Mouse (Mus musculus) forebrain, embryonic 16.5 days (tissue): Measurements from ENCODE around the gene Ctr9. TPM values are rescaled to one million over a fixed set of nuclear protein-coding genes. Genes with fewer than 3 reads are reported as not detected.

Experiments used
- ATAC-seq: fragments of 200-750 bp; cut with Nextera tagmentation; 2 replicates; pipeline ENCODE4 v1.8.0; 2017; ENCODE audit warnings: mild to moderate bottlenecking, moderate library complexity
- H3K27ac ChIP-seq: fragments of 300-500 bp; sonication (generic); 2 replicates; pipeline ENCODE4 v1.5.1; 2014; ENCODE audit warnings: low read length, control low read depth
- H3K27me3 ChIP-seq: fragments of 300-500 bp; sonication (generic); replicated peaks from 2 replicates; pipeline ENCODE4 v1.6.1; 2014; ENCODE audit warnings: low read length; ENCODE audit not compliant: control insufficient read depth, insufficient read depth
- H3K36me3 ChIP-seq: fragments of 300-500 bp; sonication (generic); 2 replicates; pipeline ENCODE4 v1.6.1; 2014; ENCODE audit not compliant: control insufficient read depth, insufficient read depth
- H3K4me1 ChIP-seq: fragments of 300-500 bp; sonication (generic); replicated peaks from 2 replicates; pipeline ENCODE4 v1.6.1; 2014; ENCODE audit warnings: low read length; ENCODE audit not compliant: control insufficient read depth, insufficient read depth
- H3K4me2 ChIP-seq: fragments of 300-500 bp; sonication (generic); 2 replicates; pipeline ENCODE4 v1.6.1; 2014; ENCODE audit warnings: mild to moderate bottlenecking, low read length, control low read depth
- H3K4me3 ChIP-seq: fragments of 300-500 bp; sonication (generic); replicated peaks from 2 replicates; pipeline ENCODE4 v1.5.1; 2014; ENCODE audit warnings: mild to moderate bottlenecking, low read length, control low read depth
- H3K9ac ChIP-seq: fragments of 300-500 bp; sonication (generic); replicated peaks from 2 replicates; pipeline ENCODE4 v1.6.1; 2014; ENCODE audit warnings: low read depth, low read length, control low read depth
- H3K9me3 ChIP-seq: fragments of 300-500 bp; sonication (generic); 2 replicates; pipeline ENCODE4 v1.6.1; 2016; ENCODE audit warnings: low read length; ENCODE audit not compliant: control insufficient read depth
- whole genome bisulfite sequencing: fragments of 180-500 bp; shearing (Covaris S2); extraction: QIAGEN DNeasy Blood & Tissue Kit; methylation state at CpG from one replicate; pipeline ENCODE4 v1.1.7; 2014; 5-methylcytosine and 5-hydroxymethylcytosine counted together
- polyA plus RNA-seq: library from polyadenylated mRNA; unstranded; fragments of >200 nt; fragmentation: Nextera tagmentation; extraction: Ambion mirVana; gene quantifications from 2 replicates; pipeline ENCODE4 v1.2.1, GENCODE M21; 2015

The Ctr9 gene
- polyA plus RNA-seq, 1 experiment from 2014 or later, result 93.8 TPM

GRCm38 (mm10) chr7:111082822-111083732 lies 54.3 kb downstream of the Ctr9 start, which contains the start of gene Eif4g2:
Gene Eif4g2 (minus strand): TSS chr7:111083030.
- ATAC-seq, result peak; percentile 99
- Histone ChIP-seq H3K9ac (peak within 1 kb of the TSS; percentile 100), H3K4me3 (peak within 1 kb of the TSS; percentile 88), H3K4me1 (peaks cover 20% of the 10 kb centered on the region), H3K4me2 (peak within 1 kb of the TSS; percentile 68), H3K9me3 (no peaks in the 10 kb centered on the region), H3K27ac (peak within 1 kb of the TSS; percentile 100), H3K36me3 (peaks cover 24% of the 10 kb centered on the region), H3K27me3 (no peaks in the 10 kb centered on the region)
- under 1% methylated on average over 70 of the region's 70 CpGs for WGBS

- H3K4me1 ChIP-seq, result peaks cover 19% of the 10 kb centered on the region
- no peaks in the 10 kb centered on the region for H3K9me3 ChIP-seq
- 10% methylated on average over 4 of the region's 4 CpGs for WGBS
- ATAC-seq, result no peak
- peak overlapping the region; percentile 95 for H3K9ac ChIP-seq
- H3K27ac ChIP-seq, result peak overlapping the region; percentile 100
- no peaks in the 10 kb centered on the region for H3K27me3 ChIP-seq
- H3K36me3 ChIP-seq, result peaks cover 20% of the 10 kb centered on the region
- peak overlapping the region; percentile 53 for H3K4me2 ChIP-seq
- H3K4me3 ChIP-seq, result peak overlapping the region; percentile 88
These were observed 55.0 kb downstream of the Ctr9 start for GRCm38 (mm10) chr7:111083733-111084120.

- H3K9ac ChIP-seq, result no peak overlapping the region
- H3K27me3 ChIP-seq, result no peaks in the 10 kb centered on the region
- H3K4me2 ChIP-seq, result no peak overlapping the region
- no peaks in the 10 kb centered on the region for H3K9me3 ChIP-seq
- peaks cover 14% of the 10 kb centered on the region for H3K36me3 ChIP-seq
- no peak overlapping the region for H3K4me3 ChIP-seq
- no peak for ATAC-seq
- peaks cover 14% of the 10 kb centered on the region for H3K4me1 ChIP-seq
- 54% methylated on average over 2 of the region's 2 CpGs for WGBS
- no peak overlapping the region for H3K27ac ChIP-seq
These were observed 55.7 kb downstream of the Ctr9 start for GRCm38 (mm10) chr7:111084443-111084842.

GRCm38 (mm10) chr7:111085153-111085552 lies 56.4 kb downstream of the Ctr9 start:
- no peak overlapping the region for H3K9ac ChIP-seq
- ATAC-seq, result no peak
- H3K4me3 ChIP-seq, result no peak overlapping the region
- H3K36me3 ChIP-seq, result peaks cover 7% of the 10 kb centered on the region
- peaks cover 9% of the 10 kb centered on the region for H3K4me1 ChIP-seq
- no peaks in the 10 kb centered on the region for H3K27me3 ChIP-seq
- no peak overlapping the region for H3K27ac ChIP-seq
- H3K4me2 ChIP-seq, result no peak overlapping the region
- H3K9me3 ChIP-seq, result no peaks in the 10 kb centered on the region

- Histone ChIP-seq H3K4me2 (no peak overlapping the region), H3K4me3 (no peak overlapping the region), H3K4me1 (no peaks in the 10 kb centered on the region), H3K27me3 (no peaks in the 10 kb centered on the region), H3K27ac (no peak overlapping the region), H3K9me3 (no peaks in the 10 kb centered on the region), H3K9ac (no peak overlapping the region), H3K36me3 (no peaks in the 10 kb centered on the region)
- WGBS, result 90% methylated on average over 2 of the region's 2 CpGs
- no peak for ATAC-seq
These were observed 66.4 kb downstream of the Ctr9 start for GRCm38 (mm10) chr7:111095169-111095568.

- no peaks in the 10 kb centered on the region for H3K36me3 ChIP-seq
- H3K27me3 ChIP-seq, result no peaks in the 10 kb centered on the region
- no peak overlapping the region for H3K27ac ChIP-seq
- no peak overlapping the region for H3K9ac ChIP-seq
- no peak overlapping the region for H3K4me3 ChIP-seq
- WGBS, result 100% methylated on average over 1 of the region's 1 CpGs
- H3K4me2 ChIP-seq, result no peak overlapping the region
- no peaks in the 10 kb centered on the region for H3K9me3 ChIP-seq
- no peaks in the 10 kb centered on the region for H3K4me1 ChIP-seq
- no peak for ATAC-seq
These were observed 69.4 kb downstream of the Ctr9 start for GRCm38 (mm10) chr7:111098196-111098595.

Other genes starting within 250 kb of the Ctr9 start
- gene Rnf141, start 184.5 kb upstream of the Ctr9 start, polyA plus RNA-seq, result 45.6 and 51.0 TPM in 2 replicates
- gene Lyve1, start 165.7 kb upstream of the Ctr9 start, polyA plus RNA-seq, result 5.2 and 8.1 TPM in 2 replicates
- 0.60 and 1.3 TPM in 2 replicates for gene Mrvi1, start 46.5 kb upstream of the Ctr9 start, polyA plus RNA-seq
- gene Eif4g2, start 54.1 kb downstream of the Ctr9 start, polyA plus RNA-seq, result 1,250 and 1,378 TPM in 2 replicates